Mouse (Mus musculus): Measurements from ENCODE around the gene Endog. TPM values are rescaled to one million over a fixed set of nuclear protein-coding genes. Genes with fewer than 3 reads are reported as not detected.

Endog gene
- 19.5 and 22.3 TPM in 2 replicates for polyA plus RNA-seq (2012; rRNA removed)

DNA sequence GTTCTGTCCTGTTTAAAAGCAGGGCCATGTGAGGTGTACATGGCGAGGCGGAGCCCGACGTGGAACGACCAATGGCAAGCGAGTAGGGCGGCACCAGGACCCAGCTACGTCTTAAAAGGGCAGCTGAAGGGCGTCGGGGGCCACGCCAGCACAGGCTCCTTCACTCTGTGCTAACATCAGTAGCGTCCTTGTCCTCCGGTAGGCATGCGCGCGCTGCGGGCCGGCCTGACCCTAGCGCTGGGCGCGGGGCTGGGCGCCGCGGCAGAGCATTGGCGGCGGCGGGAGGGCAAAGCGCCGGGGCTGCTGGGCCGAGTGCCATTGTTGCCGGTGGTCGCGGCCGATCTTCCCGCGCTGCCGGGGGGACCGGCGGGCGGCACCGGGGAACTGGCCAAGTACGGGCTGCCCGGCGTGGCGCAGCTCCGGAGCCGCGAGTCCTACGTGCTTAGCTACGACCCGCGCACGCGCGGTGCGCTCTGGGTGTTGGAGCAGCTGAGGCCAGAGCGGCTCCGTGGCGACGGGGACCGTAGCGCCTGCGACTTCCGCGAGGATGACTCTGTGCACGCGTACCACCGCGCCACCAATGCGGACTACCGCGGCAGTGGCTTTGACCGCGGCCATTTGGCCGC lies at the start of gene Endog:
Gene Endog (plus strand): TSS at position 123 of the 626 bp plus-strand sequence.

DNA sequence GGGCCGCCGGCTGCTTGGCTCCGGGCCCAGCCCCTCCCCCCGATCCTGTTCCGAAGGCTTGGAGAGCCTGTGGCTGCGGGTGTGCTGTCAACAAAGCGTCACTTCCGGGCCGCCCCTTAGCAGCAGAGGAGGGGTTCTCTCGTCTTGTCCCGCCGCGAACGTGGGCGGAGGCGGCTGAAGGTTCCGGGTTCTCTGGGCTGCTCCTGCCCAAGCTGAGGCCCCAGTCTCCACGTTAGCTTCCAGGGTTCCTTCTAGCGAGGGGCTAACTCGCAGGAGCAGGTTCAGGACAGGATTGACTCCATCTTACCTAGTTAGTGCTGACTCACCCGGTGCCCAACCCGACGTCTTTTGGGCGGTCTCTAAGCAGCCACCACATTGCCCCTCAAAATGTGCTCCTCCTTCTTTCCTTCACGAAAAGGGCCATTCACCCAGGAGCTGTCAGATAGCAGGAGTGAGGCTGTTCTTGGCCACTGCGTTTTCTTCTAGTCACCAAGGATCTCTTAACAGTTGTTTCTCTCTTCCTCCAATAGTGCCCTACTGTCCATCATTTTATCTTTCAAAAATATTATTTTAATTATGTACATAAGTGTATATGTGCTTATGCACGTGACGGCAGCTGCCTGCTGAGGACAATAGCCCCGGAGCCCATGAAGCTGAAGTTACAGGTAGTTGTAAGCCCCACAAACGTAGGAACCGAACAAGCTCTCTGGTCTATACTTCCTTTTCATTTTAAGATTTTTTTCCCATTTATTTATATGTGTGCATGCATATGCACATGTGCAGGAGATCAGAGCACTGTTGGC lies 46.6 kb upstream of the Endog start, which contains the start of gene Zer1:
Gene Zer1 (minus strand): TSS at position 114 of the 803 bp plus-strand sequence.

DNA sequence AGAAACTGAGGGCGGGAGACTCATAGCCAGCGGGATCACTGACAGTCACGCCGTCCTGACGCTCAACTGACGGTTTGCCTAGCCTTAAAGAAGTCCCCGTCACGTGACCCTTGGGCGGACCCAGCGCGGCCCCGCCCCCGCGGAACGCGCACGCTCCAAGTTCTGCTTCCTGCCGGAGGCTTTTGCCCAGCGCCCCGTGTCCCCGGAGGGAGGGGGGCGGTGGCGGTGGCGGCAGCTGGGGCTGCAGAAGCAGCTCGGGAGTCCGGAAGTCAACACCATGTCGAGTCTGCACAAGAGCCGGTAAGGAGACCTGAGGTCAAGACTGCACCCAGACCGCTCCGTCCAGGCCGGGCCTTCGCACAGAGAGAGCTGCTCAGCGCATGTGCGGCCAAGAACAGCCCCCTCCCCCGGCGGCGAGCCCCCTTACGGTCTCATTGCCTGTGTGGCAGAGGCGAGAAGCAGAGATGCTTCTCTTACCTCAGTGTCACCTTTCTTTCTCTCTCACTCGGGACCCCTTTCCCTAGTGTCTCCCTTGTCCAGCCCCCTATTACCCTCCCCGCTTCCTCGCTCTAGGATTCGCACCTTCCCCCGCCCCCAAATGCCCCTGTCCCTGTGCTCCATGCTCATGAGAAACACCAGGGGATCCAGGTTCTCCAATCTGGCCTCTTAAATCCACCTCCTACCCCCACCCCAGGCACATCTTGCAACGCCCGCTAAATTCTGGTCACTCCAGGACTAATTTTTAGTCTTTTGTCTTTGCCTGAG lies 37.5 kb upstream of the Endog start, which contains the start of gene Tbc1d13:
Gene Tbc1d13 (plus strand): TSS at position 134 of the 765 bp plus-strand sequence.

DNA sequence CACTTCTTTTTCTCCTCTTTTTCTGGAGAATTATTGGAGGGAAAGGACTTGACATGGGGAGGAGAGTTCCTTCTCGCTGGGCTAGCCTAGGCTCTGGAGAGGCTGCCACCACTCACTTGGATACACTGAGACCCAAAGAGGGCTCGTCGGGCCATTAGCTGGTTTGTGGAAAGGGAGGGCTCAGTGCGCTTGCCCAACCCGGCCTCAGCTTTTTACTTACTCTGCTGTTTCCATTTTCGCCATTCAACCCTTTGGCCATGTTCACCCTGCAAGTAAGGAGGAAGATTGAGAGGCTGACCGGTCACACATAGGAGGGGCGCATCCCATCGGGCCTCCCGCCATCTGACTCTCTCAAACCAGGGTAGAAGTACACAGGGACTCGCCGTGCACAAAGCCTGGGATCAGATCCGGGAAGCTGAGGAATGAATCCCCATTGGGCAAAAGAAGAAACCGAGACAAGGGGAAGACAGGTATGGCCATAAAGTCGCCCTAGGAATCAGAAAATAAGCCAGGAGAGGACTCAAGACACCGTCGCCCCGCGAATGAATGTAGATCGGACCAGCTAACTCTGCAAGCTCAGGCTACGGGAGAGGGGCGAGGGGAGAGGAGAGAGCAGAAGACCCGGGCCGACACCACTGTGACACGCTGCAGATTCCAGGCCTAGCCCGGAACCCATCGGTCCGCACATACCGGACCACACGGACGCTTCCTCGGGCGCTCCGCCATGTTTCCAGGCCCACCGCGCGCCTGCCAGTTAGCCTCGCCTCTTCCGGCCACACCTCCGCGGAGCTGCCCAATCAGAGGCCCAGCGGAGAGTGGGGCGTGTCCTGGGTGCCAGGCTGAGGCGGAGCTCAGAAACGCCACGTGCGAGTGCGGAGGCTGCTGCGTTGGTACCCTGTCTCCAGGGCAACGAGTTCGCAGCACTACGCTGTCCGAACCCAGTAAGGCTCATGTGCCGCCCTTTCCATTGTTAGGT lies 6.7 kb downstream of the Endog start, which contains the start of gene Spout1:
Gene Spout1 (minus strand): TSS at position 760 of the 976 bp plus-strand sequence.

DNA sequence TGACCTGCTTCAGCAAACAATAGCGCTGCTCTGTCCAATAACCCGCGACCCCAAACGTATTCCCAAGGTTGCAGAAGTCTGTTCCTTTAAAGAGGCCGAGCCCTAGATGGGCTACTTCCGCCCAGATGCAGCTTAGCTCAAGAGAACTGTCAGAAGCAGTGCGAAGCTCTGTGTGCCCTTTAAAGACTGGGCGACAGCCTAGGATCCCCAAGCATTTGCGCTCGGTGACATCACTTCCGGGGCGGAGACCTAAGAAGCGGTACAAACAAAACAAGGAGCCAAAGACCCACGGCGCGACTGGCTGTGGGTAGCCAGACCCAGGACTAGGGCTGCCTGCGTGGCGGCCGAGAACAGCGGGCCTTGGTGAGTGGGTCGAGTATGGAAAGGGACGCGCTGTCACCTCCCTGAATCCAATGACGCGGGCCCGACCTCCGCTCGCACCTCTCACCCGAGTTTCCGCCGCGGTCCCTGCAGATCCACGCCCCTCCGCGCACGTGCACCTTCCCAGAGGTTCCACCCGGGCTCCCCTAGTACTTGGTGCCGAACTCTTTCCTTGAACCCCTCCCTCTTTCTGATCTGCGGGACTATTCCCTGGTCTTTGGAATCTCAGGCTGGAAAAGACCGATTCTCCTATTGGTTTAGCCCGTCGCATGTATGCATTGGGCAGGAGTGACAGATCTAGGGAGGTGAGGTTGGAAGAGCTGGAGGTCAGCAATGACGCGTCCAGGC lies 34.5 kb downstream of the Endog start, which contains the start of gene Kyat1:
Gene Kyat1 (minus strand): TSS at position 219 of the 729 bp plus-strand sequence.

Other genes with a start within 250 kb of the Endog start
- gene Gle1, start 236.1 kb upstream of the Endog start, polyA plus RNA-seq (2012; rRNA removed), result 50.9 and 59.4 TPM in 2 replicates
- 855 and 873 TPM in 2 replicates for gene Sptan1, start 205.9 kb upstream of the Endog start, polyA plus RNA-seq (2012; rRNA removed)
- gene Wdr34, start 122.6 kb upstream of the Endog start, polyA plus RNA-seq (2012; rRNA removed), result 78.0 and 78.2 TPM in 2 replicates
- gene Set, start 114.1 kb upstream of the Endog start, polyA plus RNA-seq (2012; rRNA removed), result 240 and 244 TPM in 2 replicates
- 2.5 and 3.6 TPM in 2 replicates for gene Pkn3, start 93.8 kb upstream of the Endog start, polyA plus RNA-seq (2012; rRNA removed)
- 33.2 and 34.5 TPM in 2 replicates for gene Zdhhc12, start 77.8 kb upstream of the Endog start, polyA plus RNA-seq (2012; rRNA removed)
- gene Zer1, start 46.9 kb upstream of the Endog start, polyA plus RNA-seq (2012; rRNA removed), result 85.6 and 91.8 TPM in 2 replicates
- gene Tbc1d13, start 37.7 kb upstream of the Endog start, polyA plus RNA-seq (2012; rRNA removed), result 65.5 and 66.5 TPM in 2 replicates
- 49.3 and 50.9 TPM in 2 replicates for gene Spout1, start 7.0 kb downstream of the Endog start, polyA plus RNA-seq (2012; rRNA removed)
- gene Kyat1, start 34.4 kb downstream of the Endog start, polyA plus RNA-seq (2012; rRNA removed), result 28.2 and 29.4 TPM in 2 replicates
- 28.7 and 30.2 TPM in 2 replicates for gene Lrrc8a, start 66.2 kb downstream of the Endog start, polyA plus RNA-seq (2012; rRNA removed)
- gene Gm28035, start 69.1 kb downstream of the Endog start, polyA plus RNA-seq (2012; rRNA removed), result 15.4 and 20.4 TPM in 2 replicates
- gene Phyhd1, start 94.7 kb downstream of the Endog start, polyA plus RNA-seq (2012; rRNA removed), result 19.5 and 22.7 TPM in 2 replicates
- gene Gm28038, start 109.5 kb downstream of the Endog start, polyA plus RNA-seq (2012; rRNA removed), result not detected in 2 replicates
- 13.8 and 15.8 TPM in 2 replicates for gene Dolk, start 114.8 kb downstream of the Endog start, polyA plus RNA-seq (2012; rRNA removed)
- 28.2 and 32.9 TPM in 2 replicates for gene Nup188, start 114.9 kb downstream of the Endog start, polyA plus RNA-seq (2012; rRNA removed)
- 358 and 371 TPM in 2 replicates for gene Sh3glb2, start 187.8 kb downstream of the Endog start, polyA plus RNA-seq (2012; rRNA removed)
- gene Miga2, start 192.7 kb downstream of the Endog start, polyA plus RNA-seq (2012; rRNA removed), result 45.2 and 45.4 TPM in 2 replicates
- 70.3 and 73.3 TPM in 2 replicates for gene Dolpp1, start 220.8 kb downstream of the Endog start, polyA plus RNA-seq (2012; rRNA removed)
- 28.6 and 30.9 TPM in 2 replicates for gene Crat, start 244.3 kb downstream of the Endog start, polyA plus RNA-seq (2012; rRNA removed)
- 130 and 132 TPM in 2 replicates for gene Ptpa, start 244.5 kb downstream of the Endog start, polyA plus RNA-seq (2012; rRNA removed)